Mouse (Mus musculus) bone marrow, adult 2 months (tissue): ENCODE results near the gene Klk1b21. TPM values are rescaled to one million over a fixed set of nuclear protein-coding genes. Genes with fewer than 3 reads are reported as not detected.
"Not testable (repeated sequence)": the region's sequence is repeated elsewhere in the genome, so short reads cannot be mapped to it uniquely, and the experiment has no call there.

ENCODE experiments used
- H3K27ac ChIP-seq: fragments of 200-500 bp; 2 replicates; pipeline ENCODE4 v1.5.1; 2012; ENCODE audit warnings: low read depth, mild to moderate bottlenecking, control low read depth, inconsistent platforms, low read length; ENCODE audit not compliant: control insufficient read depth, poor library complexity, insufficient read depth
- H3K4me1 ChIP-seq: fragments of 200-500 bp; 2 replicates; pipeline ENCODE4 v1.6.1; 2011; ENCODE audit warnings: low read length; ENCODE audit not compliant: control insufficient read depth, insufficient read depth
- H3K4me3 ChIP-seq: fragments of 200-500 bp; replicated peaks from 2 replicates; pipeline ENCODE3; 2011; ENCODE audit warnings: mild to moderate bottlenecking, low read depth, low read length, control low read depth; ENCODE audit not compliant: control insufficient read depth
- CTCF ChIP-seq: fragments of 200-500 bp; IDR thresholded peaks from 2 replicates; pipeline ENCODE4 v1.5.1; 2011; ENCODE audit warnings: low read length, control low read depth; ENCODE audit not compliant: control insufficient read depth, insufficient read depth
- POLR2A ChIP-seq: fragments of 200-500 bp; IDR thresholded peaks from 2 replicates; pipeline ENCODE4 v1.6.1; 2011; ENCODE audit warnings: low read depth, mild to moderate bottlenecking, control low read depth, low read length, borderline replicate concordance; ENCODE audit not compliant: control insufficient read depth
- WGBS: fragments of 180-500 bp; shearing (Covaris S2); methylation state at CpG from one replicate; pipeline ENCODE4 v1.1.7; 2018; 5-methylcytosine and 5-hydroxymethylcytosine counted together
- polyA plus RNA-seq: library from polyadenylated mRNA; stranded (reverse); fragments of >200 nt; gene quantifications from 2 replicates; pipeline ENCODE4 v1.2.4, GENCODE M21; 2011; ENCODE audit warnings: low replicate concordance; ENCODE audit not compliant: missing spikeins, insufficient read depth, insufficient read length

Gene Klk1b21
- not detected in 2 replicates for polyA plus RNA-seq

DNA sequence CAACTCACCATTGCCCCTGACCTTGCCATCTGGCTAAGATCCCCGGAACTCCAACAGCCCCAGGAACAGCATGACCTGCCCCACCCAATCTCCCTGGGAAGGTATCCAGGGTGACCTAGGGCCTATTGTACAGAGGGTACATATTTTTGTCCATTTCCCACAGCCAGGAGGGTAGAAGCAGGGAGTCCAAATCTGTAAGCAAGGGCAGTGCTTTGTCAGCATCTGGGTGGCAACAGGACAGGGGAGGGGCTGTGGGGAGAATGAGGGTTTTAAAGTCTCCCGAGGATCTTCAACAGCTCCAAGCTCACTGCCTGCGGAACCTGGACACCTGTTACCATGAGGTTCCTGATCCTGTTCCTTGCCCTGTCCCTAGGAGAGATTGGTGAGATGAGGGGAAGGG is at the start of gene Klk1b21:
Gene Klk1b21, plus strand, starts transcription at position 301 of the 400 bp plus-strand sequence.
- H3K27ac ChIP-seq, H3K4me1 ChIP-seq, H3K4me3 ChIP-seq: not testable (repeated sequence)
- 81% methylated on average over 3 of the region's 3 CpGs for whole genome bisulfite sequencing

DNA sequence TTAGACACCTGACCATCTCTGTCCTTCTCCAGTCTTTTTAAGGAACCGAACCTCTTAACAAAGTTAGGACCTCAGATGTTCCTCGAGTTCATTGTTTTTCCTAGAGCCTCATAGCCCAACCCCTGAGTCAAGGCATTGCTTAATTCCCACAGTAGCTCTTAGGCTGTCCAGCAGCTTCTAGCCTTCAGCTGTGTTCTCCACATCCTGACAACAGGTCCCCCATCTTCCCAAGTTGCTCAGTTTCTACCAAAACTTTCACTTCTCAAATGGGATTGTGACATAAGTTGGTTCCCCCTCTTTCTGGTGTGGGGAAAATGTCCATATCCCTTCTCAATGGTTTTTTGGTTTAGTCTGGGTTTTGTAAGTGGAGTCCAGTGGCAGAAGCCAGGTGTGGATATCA is 30.0 kb upstream of the Klk1b21 start:
- no peaks in the 10 kb centered on the region; the same call in 1 of the 2 replicates for H3K4me1 ChIP-seq
- 63% methylated on average over 2 of the region's 2 CpGs for WGBS
- no peak overlapping the region for H3K27ac ChIP-seq
- TF ChIP-seq POLR2A (no peak), CTCF (no peak)
- no peak overlapping the region for H3K4me3 ChIP-seq

DNA sequence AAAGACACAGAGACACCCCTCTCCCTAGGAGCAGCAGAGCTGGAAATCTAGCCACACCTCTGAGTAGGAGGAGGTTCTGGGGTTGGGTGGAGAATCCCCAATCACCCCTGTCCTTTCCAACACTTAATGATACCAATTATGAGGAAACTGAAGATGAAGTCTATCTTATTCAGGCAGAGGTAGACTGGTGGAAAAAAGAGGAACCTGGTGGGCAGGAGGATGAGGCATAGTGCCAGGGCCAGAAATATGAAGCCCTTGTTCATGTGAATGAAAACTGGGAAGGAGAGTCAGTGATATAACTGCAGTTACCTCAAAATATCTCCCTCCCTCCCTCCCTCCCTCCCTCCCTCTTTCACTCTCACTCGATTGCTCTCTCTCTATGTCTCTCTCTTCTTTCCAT is 24.4 kb upstream of the Klk1b21 start:
- Histone ChIP-seq H3K27ac (no peak overlapping the region), H3K4me1 (no peaks in the 10 kb centered on the region), H3K4me3 (no peak overlapping the region)
- TF ChIP-seq CTCF (no peak), POLR2A (no peak)
- 18% methylated on average over 1 of the region's 1 CpGs for WGBS

DNA sequence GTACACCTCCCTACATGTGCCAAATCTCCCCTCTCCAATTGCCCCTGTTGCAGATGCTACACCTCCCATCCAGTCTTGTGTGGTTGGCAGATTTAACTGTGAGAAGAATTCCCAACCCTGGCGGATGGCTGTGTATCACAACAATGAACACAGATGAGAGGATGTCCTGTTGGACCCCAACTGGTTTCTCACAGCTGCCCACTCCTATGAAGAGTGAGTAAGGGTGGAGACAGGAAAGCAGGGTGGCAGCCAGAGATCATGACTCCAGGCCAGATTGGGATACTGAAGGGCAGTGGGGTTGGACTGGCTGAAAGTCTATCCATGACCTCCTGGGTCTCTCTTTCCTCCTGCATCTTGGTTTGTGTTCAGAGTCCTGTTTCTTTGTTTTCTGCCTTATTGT is 6.0 kb upstream of the Klk1b21 start:
- TF ChIP-seq POLR2A (no peak), CTCF (no peak)
- Histone ChIP-seq H3K4me3 (no peak overlapping the region), H3K27ac (no peak overlapping the region), H3K4me1 (no peaks in the 10 kb centered on the region)
- 63% methylated on average over 1 of the region's 1 CpGs for WGBS

DNA sequence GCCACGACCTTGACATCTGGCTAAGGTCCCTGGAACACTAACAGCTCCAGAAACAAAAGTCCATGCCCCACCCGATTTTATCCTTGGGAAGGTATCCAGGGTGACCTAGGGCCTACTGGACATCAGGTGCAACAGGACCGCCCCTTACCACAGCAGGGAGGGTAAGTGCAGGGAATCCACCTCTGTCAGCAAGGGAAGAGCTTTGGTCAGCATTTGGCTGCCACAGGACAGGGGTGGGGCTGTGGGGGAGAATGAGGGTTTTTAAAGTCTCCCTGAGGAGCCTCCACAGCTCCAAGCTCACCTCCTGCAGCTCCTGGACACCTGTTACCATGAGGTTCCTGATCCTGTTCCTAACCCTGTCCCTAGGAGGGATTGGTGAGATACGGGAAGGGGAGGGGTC is 10.2 kb downstream of the Klk1b21 start, which contains the start of gene Klk1b22:
Gene Klk1b22, plus strand, starts transcription at position 301 of the 400 bp plus-strand sequence.
- Histone ChIP-seq H3K4me1 (no peaks in the 10 kb centered on the region), H3K27ac (no peak within 1 kb of the TSS), H3K4me3 (no peak within 1 kb of the TSS)
- WGBS = 54% methylated on average over 4 of the region's 4 CpGs
- TF ChIP-seq CTCF (no peak), POLR2A (no peak)

DNA sequence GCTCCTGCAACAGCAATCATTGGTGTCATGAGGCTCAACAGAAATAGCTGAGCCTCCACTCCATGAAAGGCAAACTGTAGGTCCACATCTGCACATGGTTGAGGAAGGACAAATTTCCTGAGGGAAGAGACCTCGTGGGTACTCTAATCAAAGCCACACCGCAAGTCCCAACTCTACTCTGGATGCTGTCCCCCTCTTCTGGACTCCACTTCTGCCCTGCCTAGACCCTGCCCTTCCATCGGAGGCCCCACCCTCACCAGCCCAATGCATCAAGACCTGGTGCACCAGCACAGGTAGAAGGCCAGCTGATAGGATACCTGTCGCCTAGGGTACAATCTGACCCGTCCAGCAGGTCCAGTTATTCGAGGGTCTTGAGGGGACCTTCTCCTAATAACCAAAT is 21.3 kb downstream of the Klk1b21 start:
- TF ChIP-seq CTCF = no peak
- TF ChIP-seq POLR2A = no peak
- no peaks in the 10 kb centered on the region for H3K4me1 ChIP-seq
- no peak overlapping the region for H3K4me3 ChIP-seq
- WGBS = 78% methylated on average over 6 of the region's 6 CpGs
- no peak overlapping the region for H3K27ac ChIP-seq

DNA sequence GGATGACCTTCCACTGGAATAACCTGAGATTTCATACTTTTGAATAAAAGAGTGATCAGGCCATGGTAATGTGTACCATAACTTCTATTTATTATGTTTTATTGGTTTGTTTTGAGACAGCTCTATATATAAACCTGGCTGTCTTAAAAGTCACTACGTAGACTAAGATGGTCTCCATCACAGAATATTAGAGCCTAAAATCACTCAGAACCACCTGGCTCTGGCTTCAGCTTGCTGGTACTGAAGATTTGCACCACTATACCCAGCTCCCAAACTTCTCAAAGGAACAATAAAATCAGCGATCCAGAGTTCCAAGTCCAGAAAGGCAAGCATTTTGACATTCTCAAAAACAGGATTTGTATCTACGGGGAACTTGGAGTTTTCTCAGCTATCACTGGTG is 34.3 kb downstream of the Klk1b21 start, which contains the start of gene Klk1b16:
Gene Klk1b16, plus strand, starts transcription at position 301 of the 400 bp plus-strand sequence.
- Histone ChIP-seq H3K27ac (no peak within 1 kb of the TSS), H3K4me1 (no peaks in the 10 kb centered on the region), H3K4me3 (no peak within 1 kb of the TSS)
- TF ChIP-seq CTCF = no peak
- TF ChIP-seq POLR2A = no peak
- 84% methylated on average over 3 of the region's 3 CpGs for WGBS

Other genes with a start within 250 kb of the Klk1b21 start
- not detected in 2 replicates for gene Klk4, start 221.2 kb upstream of the Klk1b21 start, polyA plus RNA-seq
- not detected in 2 replicates for gene Klk15, start 168.6 kb upstream of the Klk1b21 start, polyA plus RNA-seq
- not detected in 2 replicates for gene Klk1b8, start 151.7 kb upstream of the Klk1b21 start, polyA plus RNA-seq
- not detected in 2 replicates for gene Klk1b1, start 135.6 kb upstream of the Klk1b21 start, polyA plus RNA-seq
- gene Klk1b9, start 126.3 kb upstream of the Klk1b21 start, polyA plus RNA-seq = not detected in 2 replicates
- not detected in 2 replicates for gene Klk1b11, start 106.5 kb upstream of the Klk1b21 start, polyA plus RNA-seq
- not detected in 2 replicates for gene Klk1b26, start 90.2 kb upstream of the Klk1b21 start, polyA plus RNA-seq
- not detected in 2 replicates for gene Klk1b27, start 50.0 kb upstream of the Klk1b21 start, polyA plus RNA-seq
- gene Klk1b22, start 10.3 kb downstream of the Klk1b21 start, polyA plus RNA-seq = not detected in 2 replicates
- gene Klk1b16, start 34.4 kb downstream of the Klk1b21 start, polyA plus RNA-seq = not detected in 2 replicates
- gene Klk1b24, start 85.9 kb downstream of the Klk1b21 start, polyA plus RNA-seq = not detected in 2 replicates
- not detected in 2 replicates for gene Klk1b3, start 95.9 kb downstream of the Klk1b21 start, polyA plus RNA-seq
- not detected in 2 replicates for gene Klk1b4, start 105.1 kb downstream of the Klk1b21 start, polyA plus RNA-seq
- not detected in 2 replicates for gene Klk1b5, start 113.6 kb downstream of the Klk1b21 start, polyA plus RNA-seq
- gene Klk1, start 123.0 kb downstream of the Klk1b21 start, polyA plus RNA-seq = 2.4 and 17.2 TPM in 2 replicates
- gene Gm36864, start 133.8 kb downstream of the Klk1b21 start, polyA plus RNA-seq = not detected in 2 replicates
- gene 1700028J19Rik, start 144.4 kb downstream of the Klk1b21 start, polyA plus RNA-seq = 2.0 TPM in 1 of 2 replicates, not detected in the other
- 45.1 and 74.8 TPM in 2 replicates for gene 2410002F23Rik, start 144.4 kb downstream of the Klk1b21 start, polyA plus RNA-seq
- not detected in 2 replicates for gene Acp4, start 155.1 kb downstream of the Klk1b21 start, polyA plus RNA-seq
- gene Gm15517, start 159.1 kb downstream of the Klk1b21 start, polyA plus RNA-seq = not detected in 2 replicates
- gene Clec11a, start 204.6 kb downstream of the Klk1b21 start, polyA plus RNA-seq = 0.75 and 1.8 TPM in 2 replicates
- gene Shank1, start 207.9 kb downstream of the Klk1b21 start, polyA plus RNA-seq = 1.9 and 4.2 TPM in 2 replicates